Mouse (Mus musculus) T-helper 1 cell (primary cell): ENCODE measurements around the gene Ifit2.
"Not testable (repeated sequence)": the region's sequence is repeated elsewhere in the genome, so short reads cannot be mapped to it uniquely, and the experiment has no call there.

Experiments
- in situ Hi-C: fragments of 300-600 bp; cut with MboI, MseI; formaldehyde crosslinking; loops from one replicate; pipeline ENCODE4 v1.15.1; 2025; ENCODE audit warnings: high pct_unique_total_duplicates

Ifit2 gene

DNA sequence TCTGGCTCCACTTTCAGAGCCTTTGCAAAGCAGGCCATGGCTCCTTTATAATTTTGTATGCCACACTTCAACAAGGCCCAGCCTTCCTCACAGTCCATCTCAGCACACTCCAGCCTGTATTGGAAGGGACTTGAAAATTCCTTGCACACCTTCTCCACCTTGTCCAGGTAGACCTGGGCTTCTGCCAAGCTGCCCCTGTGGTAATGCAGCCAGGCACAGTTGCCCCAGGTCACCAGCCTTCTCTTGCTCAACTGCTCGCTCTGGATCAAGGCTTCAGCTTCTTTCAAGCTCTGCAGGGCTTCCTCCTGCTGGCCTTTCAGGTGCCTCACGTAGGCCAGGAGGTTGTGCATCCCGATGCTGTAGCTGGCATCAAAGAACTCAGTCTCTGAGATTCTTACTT, 44.0 kb downstream of the Ifit2 start:
- in situ Hi-C loops: loop anchor here (25.0 kb wide), 1 partner anchor 868 kb away; no protein-coding TSS in a partner anchor

DNA sequence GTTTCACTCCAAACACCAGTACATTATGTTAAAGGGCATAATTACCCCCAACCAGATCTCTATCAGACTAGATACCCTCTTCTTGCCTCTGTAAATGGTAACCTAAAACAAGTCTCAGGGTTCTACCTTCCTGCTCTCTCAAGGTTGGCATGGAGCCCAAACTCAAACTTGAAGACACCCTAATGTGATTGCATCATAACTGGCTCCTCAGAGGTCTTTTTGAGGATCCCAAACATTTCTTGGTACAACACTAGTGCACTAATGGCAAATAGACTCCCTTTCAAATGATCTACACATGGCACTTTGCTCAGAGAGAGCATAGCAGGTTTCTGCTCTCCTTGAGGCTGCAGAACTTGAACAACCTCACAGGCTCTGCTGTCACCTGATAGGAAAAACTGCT, 46.3 kb downstream of the Ifit2 start:
- in situ Hi-C loops: loop anchor here (25.0 kb wide), 1 partner anchor 865 kb away; no protein-coding TSS in a partner anchor

- in situ Hi-C loops: loop anchor here (25.0 kb wide), 1 partner anchor 864 kb away; no protein-coding TSS in a partner anchor
These were observed 47.8 kb downstream of the Ifit2 start for GRCm38 (mm10) chr19:34598341-34598740.

DNA sequence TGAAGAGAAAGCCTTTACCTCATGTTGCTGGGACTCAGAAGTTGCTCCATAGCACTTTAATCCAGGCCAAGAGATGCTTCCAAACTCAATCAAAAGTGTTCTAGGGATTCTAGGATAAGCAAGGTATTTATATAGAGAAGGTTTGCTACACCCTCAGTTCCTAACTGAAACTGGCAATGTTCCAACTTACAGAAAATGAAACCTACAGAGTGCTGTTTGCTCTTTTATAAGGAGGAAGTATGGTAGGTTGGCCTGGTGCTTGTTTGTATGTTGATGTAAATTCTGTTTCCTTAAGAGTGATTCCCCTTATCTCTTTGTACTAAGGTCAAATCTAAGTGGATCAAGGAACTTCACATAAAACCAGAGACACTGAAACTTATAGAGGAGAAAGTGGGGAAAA, 48.8 kb downstream of the Ifit2 start:
- in situ Hi-C loops: loop anchor here (25.0 kb wide), 1 partner anchor 863 kb away; no protein-coding TSS in a partner anchor

GRCm38 (mm10) chr19:34601888-34602287, 51.4 kb downstream of the Ifit2 start, which contains the start of gene Ifit1bl1:
TSS of gene Ifit1bl1 (minus strand) at chr19:34601956.
- in situ Hi-C loops: not testable (repeated sequence)

GRCm38 (mm10) chr19:34605472-34605871, 55.0 kb downstream of the Ifit2 start:
- in situ Hi-C loops: no loop called here

DNA sequence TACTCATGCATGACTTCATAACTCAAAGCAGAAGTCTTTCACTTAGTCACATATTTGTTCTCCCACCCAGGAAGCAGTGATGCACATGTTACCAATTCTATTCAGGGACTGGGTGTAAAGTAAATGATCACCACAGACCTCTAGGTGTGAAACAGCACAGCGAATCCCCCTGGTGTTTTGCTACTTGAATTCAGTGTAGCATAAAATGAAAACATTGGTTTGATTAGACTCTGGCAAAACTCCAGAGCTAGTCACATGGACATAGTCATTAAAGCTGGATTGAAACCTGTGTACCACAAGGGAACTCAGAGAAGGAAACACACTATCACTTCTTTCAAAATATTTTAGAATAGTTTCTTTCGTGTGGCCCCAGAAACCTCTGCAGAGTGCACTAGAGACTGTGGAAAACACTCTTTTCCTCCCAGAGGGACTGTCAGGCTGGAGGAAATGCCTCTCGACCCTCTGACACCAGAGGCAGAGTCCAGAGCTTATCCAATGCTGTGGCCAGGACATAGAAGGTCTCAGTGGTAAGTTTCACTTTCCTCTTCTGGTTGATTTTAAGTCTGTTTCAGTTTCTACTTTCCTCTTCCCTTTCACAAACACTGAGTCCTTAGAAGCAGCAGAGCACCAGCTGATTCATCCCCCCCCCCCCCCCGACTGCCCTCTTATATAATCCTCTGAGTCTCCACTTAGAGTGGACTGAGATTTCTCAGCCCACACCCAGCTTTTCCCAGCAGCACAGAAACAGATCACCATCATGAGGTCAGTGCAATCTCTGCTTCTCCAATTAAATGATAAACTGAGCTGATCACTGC, 57.0 kb downstream of the Ifit2 start, which contains the start of gene Ifit3b:
TSS of gene Ifit3b (plus strand) at position 734 of the 815 bp plus-strand sequence.
- in situ Hi-C loops: not testable (repeated sequence)

GRCm38 (mm10) chr19:34610118-34610517, 59.6 kb downstream of the Ifit2 start:
- in situ Hi-C loops: not testable (repeated sequence)

DNA sequence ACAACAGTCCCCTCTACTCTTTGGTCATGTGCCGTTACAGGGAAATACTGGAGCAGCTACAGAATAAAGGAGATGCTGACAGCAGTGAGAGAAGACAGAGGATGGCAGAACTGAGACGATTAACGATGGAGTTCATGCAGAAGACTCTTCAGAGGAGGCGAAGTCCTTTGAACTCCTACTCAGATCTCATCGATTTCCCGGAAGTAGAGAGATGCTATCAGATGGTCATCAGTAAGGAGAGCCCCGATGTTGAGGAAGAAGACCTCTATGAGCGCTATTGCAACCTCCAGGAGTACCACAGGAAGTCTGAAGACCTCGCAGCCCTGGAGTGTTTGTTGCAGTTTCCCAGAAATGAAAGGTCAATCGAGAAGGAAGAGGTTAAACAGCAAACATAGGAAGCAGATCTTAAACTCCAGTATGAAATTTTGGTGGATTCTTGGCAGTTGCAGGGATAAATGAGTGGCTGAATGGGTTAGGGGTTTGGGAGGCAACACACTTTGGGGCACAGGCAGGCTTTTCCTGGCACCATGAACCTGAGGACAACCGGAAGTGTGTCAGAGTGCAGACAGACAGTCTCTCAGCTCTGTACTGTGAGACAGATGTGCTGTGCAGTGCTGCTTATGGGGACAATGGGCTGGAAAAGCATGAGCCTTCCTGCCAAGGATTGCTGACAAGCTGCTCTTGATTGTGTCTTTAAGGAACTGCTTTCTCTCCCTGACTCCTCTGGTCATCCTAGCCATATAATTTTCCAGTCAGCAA, 61.9 kb downstream of the Ifit2 start:
- in situ Hi-C loops: not testable (repeated sequence)

DNA sequence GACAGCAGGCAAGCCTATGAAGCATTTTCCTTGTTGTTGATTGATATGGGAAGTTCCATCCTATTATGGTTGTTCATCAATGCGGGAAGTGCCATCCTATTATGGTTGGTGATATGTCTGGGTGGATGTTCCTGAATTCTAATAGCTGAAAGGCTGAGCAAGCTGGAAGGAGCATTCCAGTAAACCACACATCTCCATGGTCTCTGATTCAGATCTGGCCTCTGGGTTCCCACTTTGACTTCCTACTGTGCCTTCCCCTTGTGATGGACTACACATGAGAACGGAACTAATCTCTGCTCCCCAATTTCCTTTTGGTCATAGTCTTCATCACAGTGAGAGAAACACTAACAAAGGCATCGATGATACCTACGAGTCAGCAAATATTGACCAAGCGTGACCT, 70.4 kb downstream of the Ifit2 start:
- in situ Hi-C loops: no loop called here

DNA sequence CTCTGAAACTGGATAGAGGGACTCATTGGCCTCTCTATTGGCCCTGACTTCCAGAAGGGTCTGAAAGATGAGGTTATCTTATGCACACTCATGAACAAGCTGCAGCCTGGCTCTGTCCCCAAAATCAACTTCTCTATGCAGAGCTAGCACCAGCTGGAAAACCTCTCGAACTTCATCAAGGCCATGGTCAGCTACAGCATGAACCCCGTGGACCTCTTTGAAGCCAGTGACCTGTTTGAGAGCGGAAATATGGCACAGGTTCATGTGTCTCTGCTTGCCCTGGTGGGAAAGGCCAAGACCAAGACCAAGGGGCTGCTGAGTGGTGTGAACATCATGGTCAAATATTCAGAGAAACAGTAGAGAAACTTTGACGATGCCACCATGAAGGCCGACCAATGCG, 73.3 kb downstream of the Ifit2 start:
- in situ Hi-C loops: no loop called here

GRCm38 (mm10) chr19:34624663-34625062, 74.2 kb downstream of the Ifit2 start:
- in situ Hi-C loops: no loop called here
